Mouse (Mus musculus): ENCODE results near the gene Kcnj2.

DNA sequence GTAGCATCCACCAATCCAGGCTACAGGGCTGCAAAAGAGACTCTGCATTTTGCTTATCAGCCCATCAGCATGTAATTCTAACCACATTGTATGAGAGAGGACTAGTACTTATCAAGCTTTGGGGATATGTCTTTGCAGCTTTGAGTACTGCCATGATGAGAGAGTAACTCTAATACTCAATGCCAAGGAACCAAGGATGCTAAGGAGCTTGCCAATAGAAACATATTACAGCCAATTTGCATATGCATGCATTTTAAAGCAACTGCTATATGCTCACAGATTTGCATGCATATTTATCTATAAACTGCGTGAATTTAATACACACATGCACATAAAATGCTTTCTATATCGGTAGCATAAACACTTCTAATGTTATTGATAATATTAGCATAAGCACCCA, 34.2 kb downstream of the Kcnj2 start:
- TF ChIP-seq GATA1 (IDR thresholded peaks at IDR 0.05; ENCODE audit: low read length) (no peak), TAL1 (IDR thresholded peaks at IDR 0.05; ENCODE audit: low read length) (no peak)
